Mouse (Mus musculus): ENCODE measurements around the gene Clic5.

The Clic5 gene

GRCm38 (mm10) chr17:44199158-44199557, 10.8 kb downstream of the Clic5 start:
- DNase-seq: no peak

- DNase-seq: no peak
These were observed 14.6 kb downstream of the Clic5 start for GRCm38 (mm10) chr17:44202952-44203351.

- no peak for DNase-seq
These were observed 16.4 kb downstream of the Clic5 start for GRCm38 (mm10) chr17:44204787-44205186.

- DNase-seq: no peak
These were observed 17.2 kb downstream of the Clic5 start for GRCm38 (mm10) chr17:44205562-44205961.

- DNase-seq: no peak
These were observed 20.5 kb downstream of the Clic5 start for GRCm38 (mm10) chr17:44208900-44209299.

GRCm38 (mm10) chr17:44212960-44213619, 24.7 kb downstream of the Clic5 start:
- no peak for DNase-seq

GRCm38 (mm10) chr17:44215196-44215799, 26.9 kb downstream of the Clic5 start:
- DNase-seq: no peak

- DNase-seq: no peak
These were observed 28.8 kb downstream of the Clic5 start for GRCm38 (mm10) chr17:44217185-44217584.

- DNase-seq: no peak
These were observed 31.6 kb downstream of the Clic5 start for GRCm38 (mm10) chr17:44219943-44220342.

GRCm38 (mm10) chr17:44228428-44228827, 40.0 kb downstream of the Clic5 start:
- no peak for DNase-seq

- DNase-seq: peak; percentile 43 to 78
These were observed 41.7 kb downstream of the Clic5 start for GRCm38 (mm10) chr17:44230083-44230482.

GRCm38 (mm10) chr17:44239030-44239721, 50.8 kb downstream of the Clic5 start:
- peak; percentile 62 to 85 for DNase-seq

GRCm38 (mm10) chr17:44240742-44241141, 52.4 kb downstream of the Clic5 start:
- DNase-seq: no peak

- no peak for DNase-seq
These were observed 55.7 kb downstream of the Clic5 start for GRCm38 (mm10) chr17:44244096-44244495.

GRCm38 (mm10) chr17:44244625-44245024, 56.2 kb downstream of the Clic5 start:
- DNase-seq: no peak

GRCm38 (mm10) chr17:44246153-44246700, 57.8 kb downstream of the Clic5 start:
- DNase-seq: no peak

GRCm38 (mm10) chr17:44249544-44249943, 61.2 kb downstream of the Clic5 start:
- no peak for DNase-seq

- DNase-seq: no peak
These were observed 64.3 kb downstream of the Clic5 start for GRCm38 (mm10) chr17:44252653-44253052.

- no peak for DNase-seq
These were observed 66.3 kb downstream of the Clic5 start for GRCm38 (mm10) chr17:44254698-44255097.

- DNase-seq: peak; percentile 87
These were observed 68.2 kb downstream of the Clic5 start for GRCm38 (mm10) chr17:44256583-44256982.

GRCm38 (mm10) chr17:44259245-44259644, 70.9 kb downstream of the Clic5 start:
- DNase-seq: no peak

- DNase-seq: peak; percentile 78 to 80
These were observed 73.3 kb downstream of the Clic5 start for GRCm38 (mm10) chr17:44261594-44262202.

- DNase-seq: no peak
These were observed 81.7 kb downstream of the Clic5 start for GRCm38 (mm10) chr17:44270043-44270442.

All from kidney, postnatal 25 days (tissue).